Mouse (Mus musculus) 416B (cell line): Measurements from ENCODE around the gene Tubgcp4.
"Not testable (repeated sequence)": the region's sequence is repeated elsewhere in the genome, so short reads cannot be mapped to it uniquely, and the experiment has no call there.

Source experiments
- DNase-seq: peaks from one replicate; pipeline ENCODE4 v3.0.0; 2011; ENCODE audit warnings: low read depth

Gene Tubgcp4

DNA sequence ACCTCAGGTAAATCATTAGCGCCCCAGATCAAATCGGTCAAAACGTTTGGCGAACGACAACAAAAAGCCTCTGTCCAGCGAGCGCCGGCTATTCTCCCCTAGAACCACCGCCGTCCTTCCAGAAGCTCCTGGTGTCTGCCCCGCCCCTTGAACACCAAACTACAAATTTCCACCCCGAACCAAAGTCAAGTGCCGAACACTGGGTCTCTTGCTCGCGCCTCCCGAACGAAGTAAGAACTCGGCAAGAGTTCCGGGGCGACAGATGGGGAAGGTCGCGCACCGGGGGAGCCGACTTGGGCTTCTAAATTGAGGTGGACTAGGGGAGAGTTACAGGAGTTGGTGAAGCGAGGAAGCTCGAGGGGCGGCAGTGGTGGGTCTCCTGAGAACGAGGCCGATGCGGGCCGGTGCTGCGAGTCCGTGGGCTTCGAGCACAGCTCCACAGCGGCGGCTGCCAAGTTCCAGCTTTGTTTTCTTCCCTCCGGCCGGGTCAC is at the start of gene Tubgcp4:
TSS of gene Tubgcp4 (plus strand) at position 174 of the 491 bp plus-strand sequence.
- DNase-seq: peak; percentile 70

DNA sequence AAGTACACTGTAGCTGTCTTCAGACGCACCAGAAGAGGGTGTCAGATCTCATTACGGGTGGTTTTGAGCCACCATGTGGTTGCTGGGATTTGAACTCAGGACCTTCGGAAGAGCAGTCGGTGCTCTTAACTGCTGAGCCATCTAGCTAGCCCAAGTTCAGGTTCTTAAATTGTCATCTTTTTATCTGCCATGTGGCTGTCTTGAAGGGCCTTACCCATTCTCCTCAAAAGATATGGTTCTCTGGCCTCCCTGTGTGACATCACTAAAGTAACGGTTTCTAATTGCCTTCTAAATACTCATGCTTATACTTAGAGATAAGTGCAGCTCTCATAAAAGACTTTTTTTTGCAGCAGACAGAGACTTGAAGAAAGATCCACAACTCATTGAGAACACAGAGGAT is 44.2 kb upstream of the Tubgcp4 start:
- DNase-seq: not testable (repeated sequence)

DNA sequence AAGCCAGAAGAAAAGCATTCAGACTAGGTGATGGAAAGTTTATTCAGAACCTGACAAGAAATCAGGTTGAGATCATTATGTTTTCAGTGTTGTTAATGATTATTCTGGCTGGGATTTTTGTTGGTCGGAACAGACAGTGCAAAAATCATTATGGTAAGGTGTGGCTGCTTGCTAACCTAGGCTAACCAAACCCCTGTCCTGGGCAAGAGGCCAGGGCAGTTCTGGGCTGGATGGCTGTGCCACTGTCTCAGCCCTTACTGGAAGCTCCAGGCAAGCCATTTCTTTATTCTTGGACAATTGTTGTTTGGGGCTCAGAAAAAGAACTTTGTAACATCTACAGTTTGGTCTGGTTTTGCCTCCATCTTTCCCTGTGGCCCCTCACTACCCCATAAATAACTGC is 42.9 kb upstream of the Tubgcp4 start:
- no peak for DNase-seq

DNA sequence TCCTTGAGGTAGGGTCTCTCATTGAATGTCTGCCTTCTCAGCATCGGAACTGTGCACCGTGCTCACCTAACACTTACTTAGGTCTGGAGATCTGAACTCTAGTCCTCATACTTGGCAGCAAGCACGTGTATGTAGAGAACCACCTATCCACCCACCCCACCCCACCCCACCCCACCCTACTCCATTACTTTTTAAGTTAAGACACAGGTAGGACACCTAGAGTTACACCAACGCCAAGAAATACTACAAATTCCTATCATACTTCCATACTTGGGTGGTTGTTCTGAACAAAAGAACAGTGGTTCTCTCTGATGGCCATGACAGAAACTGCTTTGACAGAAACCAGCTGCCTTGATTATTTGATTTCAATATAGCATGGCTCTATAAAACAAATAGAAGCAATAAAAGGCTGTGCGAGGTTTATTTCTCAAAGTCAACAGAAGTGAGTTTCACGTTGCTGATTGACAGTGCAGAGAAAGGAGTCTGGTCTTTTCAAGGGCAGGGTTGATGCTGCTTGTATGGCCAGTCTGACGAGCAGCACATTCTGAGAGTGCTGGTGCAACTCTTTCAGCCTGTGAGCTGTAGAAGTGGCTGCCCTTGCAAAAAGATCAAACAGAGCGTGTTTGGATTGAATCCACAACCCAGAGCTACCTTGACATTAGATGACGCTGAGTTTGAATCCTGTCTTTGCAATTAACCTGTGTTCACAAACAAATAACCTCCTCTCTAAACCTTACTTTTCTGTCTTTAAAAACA is 41.4 kb upstream of the Tubgcp4 start:
- DNase-seq: no peak

DNA sequence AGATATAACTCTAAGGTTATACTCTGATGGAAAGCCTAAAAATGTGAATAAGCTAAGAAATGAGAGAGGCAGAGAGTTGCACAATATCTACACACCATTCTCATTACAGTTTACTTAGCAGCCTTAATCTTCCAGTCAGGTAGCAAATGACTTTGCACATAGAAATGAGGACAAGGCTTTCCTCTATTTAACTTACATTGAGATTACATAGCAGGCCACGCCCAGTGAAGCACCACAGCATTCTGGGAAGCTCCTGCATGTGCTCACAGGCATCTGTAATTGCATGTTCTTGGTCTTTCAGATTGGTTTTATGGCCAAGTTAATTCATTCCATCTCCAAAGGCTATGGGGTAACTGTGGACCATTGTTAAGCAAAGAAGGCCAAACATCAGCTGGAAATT is 37.6 kb upstream of the Tubgcp4 start:
- no peak for DNase-seq

DNA sequence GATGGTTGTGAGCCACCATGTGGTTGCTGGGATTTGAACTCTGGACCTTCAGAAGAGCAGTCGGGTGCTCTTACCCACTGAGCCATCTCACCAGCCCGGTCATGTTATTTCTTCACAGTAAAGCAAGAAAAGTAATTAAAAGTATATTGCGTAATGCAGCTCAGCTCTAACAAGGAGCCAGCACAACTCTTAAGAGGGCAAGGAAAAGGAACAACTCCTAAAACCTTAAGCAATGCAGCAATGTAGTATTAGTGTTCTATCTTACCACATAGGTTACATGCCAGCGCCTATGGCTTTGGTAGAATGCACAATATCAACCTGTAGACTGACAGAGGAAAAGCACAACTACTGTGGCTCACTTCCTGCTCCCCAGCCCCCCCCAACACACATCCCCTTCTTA is 33.1 kb upstream of the Tubgcp4 start:
- DNase-seq: peak; percentile 70

DNA sequence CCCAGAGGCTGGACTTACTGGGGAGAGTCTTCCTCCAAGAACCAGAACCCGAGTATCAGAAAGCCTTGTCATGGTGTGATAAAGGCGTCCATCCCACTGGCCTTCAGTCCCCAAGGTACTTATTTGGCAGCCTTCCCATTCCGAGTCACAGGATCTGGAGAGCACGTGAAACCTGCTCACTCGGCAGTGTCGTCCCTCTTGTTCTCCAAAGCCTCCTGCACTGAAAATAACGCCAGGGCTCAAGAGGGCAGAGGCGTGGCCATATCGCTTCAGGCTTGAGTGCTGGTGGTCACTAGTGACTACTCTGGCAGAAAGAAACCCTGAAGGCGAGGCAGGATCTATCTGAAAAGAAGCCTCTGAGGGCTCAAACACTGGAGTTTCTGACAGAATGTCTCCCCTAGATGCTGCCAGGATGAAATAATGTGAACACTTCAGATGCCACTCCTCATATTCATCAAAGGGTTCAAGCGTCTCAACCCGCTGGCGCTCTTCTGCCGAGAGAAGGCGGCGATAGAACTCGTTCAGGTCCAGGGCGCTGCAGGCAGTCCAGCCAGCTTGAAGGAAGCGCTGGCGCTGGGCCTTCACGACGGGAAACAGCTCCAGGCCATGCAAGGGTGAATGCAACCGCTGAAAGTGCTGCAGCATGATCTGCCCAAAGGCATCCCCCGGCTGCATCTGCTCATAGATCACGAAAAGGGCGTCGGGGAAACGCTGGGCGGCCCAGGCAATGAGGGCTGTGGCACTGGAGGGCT is 31.0 kb upstream of the Tubgcp4 start:
- peak; percentile 61 for DNase-seq

DNA sequence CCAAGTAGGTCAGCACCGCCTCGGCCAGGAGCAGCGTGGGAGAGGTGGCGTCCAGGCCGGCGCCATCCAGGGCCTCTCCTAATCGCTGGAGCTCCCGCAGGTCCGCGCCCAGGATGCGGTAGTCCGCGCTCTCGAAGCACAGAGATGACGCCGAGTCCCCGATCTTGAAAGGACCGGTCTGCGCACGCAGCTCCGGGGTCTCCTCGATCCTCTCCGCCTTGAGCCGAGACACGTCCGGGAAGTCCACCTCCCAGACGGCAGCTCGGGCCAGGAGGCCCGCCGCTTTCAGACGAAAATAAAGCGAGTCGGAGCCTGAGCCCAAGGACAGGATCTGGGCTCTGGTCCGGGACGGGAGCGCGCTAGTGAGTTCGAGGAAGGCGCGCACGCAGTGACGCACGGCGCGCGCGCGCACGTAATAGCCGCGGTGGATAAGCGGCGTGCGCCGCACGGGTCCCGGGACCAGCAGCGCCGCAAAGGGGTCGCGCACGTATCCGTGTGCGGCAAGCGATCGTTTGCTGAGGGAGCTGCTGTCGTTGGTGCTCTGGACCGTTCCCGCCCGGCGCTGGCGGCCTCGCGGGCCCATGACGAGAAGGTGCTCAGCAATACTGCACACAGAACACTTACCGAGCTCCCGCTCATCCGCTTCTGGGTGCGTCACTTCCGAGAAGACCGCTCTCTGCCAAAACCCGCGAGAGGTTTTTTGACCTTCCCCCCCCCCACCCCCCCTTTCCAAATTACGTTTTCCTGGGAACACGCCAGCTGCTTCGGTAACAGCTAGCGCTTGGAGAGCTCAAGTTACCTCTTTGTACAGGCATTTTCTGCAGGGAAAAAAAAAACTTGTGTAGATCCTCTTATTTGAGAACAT is 30.2 kb upstream of the Tubgcp4 start, which contains the start of the genes Adal and Lcmt2:
TSS of gene Adal (plus strand) at position 411 of the 865 bp plus-strand sequence.
TSS of gene Lcmt2 (minus strand) at position 636 of the 865 bp plus-strand sequence.
- peak; percentile 95 for DNase-seq

DNA sequence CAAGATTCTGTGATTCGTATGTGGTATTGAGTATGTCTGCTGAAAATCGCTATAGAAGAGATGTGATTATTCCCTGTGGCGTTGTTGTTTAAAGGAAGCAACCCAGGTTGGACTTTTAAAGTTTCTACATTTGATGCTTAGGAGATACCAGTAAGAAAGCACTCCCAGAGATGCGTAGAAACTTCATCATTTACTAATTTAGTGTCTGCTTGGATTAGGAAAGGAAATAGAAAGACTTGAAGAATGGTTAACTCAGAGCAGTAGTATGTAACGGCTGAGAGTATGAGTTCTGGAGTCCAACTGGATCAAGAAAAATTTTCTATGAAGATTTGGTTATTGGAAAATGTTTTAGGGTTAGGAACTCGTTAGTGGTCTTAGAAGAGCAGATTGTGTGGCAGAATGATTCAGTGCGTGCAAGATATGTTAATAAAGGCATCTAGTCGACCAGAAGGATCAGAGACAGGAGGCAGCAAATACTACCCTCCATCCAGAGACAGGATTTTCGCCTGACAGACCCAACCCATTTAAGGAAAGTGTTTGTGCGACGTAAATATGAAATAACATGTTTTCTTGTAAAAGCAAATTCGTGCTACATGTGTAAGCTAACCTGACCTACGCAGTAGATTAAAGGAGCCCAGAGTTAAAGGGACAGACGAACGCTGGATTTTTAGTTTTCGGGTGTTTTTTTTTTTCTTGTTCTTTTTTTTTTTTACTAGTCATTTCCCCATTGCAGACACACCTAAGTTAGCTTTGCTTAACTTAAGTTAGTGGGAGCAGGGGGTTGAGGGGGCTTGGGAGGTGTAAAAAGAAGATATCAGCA is 29.0 kb upstream of the Tubgcp4 start:
- DNase-seq: peak; percentile 40

DNA sequence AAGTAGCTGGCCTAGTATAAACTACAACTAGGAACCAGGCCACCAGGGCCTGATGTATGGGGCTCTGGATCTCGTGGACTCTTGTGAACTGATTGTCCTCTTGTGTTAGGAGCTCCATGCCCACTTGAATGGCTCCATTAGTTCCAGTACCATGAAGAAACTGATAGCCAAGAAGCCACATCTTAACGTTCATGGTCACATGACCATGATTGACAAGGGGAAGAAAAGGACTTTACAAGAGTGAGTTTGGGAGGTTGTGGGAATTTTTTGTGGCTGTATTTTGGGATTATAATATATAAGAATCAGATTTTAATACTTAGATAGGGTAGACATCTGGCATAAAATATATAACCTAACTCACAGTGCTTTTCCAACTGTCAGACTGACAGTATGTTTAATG is 28.0 kb upstream of the Tubgcp4 start:
- DNase-seq: peak; percentile 10

DNA sequence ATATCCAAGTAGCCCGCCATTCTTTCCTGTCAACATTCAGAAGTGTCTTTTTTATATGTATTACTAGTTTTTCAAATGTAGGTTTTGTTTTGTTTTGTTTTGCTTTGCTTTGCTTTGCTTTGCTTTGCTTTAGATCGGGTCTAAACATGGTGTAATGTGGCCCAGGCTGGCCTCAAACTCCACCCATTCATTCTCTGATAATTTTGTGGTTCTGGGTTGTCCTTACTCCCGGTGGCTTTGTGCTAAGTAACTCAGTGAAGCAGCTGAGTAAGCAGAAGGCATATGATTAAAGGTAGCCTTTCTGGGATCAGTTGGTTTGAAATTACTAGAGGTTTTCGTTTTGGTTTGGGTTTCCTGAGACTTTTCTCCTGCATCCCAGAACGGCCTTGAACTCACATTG is 20.8 kb upstream of the Tubgcp4 start:
- DNase-seq: no peak

DNA sequence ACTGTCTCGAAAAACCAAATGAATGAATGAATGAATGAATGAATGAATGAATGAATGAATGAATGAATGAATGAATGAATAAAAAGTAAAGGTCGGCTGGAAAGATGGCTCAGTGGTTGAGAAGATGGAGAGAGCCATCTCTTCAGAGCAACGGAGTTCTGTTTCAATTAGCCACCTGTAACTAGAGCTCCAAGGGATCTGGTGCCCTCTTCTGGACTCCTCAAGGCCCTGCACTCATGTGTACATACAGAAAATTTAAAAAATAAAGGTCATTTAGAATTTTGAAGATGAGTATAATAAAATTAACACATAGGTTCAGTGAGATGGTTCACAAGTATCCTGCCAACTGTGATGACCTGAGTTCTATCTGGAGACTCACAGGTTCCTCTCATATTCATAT is 17.4 kb upstream of the Tubgcp4 start:
- peak; percentile 63 for DNase-seq

DNA sequence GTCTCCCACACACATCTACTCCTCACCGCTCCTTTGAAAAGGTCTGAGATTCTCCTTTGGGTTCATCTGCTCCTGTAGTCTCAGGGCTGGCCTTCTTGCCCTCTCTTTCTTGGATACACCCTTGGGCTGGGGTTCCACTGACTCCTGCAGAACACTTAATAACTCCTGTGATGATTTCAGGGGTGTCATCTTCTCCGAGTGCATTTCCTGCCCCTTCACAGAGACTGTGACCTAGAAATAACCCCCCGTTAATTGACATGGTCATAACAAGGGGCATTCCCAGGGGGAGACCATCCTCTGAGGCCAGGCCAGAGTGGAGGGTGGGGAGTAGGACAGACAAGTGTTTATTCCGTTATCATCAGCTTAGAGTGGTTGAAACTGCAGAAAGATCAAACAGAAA is 1.3 kb upstream of the Tubgcp4 start:
- no peak for DNase-seq

DNA sequence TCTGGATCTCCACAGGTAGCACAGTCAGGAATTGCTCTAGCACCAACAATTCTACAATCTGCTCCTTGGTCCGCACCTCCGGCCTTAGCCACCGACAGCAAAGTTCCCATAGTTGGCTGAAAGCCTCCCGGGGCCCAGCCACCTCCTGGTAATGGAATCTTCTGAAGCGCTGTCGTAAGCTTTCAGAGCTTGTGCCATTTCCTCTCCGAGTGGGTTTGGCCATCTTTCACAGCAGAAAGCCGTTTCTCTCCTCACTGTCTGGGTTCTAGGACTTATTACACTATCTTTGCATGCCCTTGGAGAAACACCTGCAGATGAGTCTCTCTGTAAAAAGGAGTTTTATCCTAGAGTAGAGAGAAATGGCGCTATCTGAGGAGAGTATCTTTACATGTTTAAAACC is 552 bp upstream of the Tubgcp4 start:
- peak; percentile 60 for DNase-seq

DNA sequence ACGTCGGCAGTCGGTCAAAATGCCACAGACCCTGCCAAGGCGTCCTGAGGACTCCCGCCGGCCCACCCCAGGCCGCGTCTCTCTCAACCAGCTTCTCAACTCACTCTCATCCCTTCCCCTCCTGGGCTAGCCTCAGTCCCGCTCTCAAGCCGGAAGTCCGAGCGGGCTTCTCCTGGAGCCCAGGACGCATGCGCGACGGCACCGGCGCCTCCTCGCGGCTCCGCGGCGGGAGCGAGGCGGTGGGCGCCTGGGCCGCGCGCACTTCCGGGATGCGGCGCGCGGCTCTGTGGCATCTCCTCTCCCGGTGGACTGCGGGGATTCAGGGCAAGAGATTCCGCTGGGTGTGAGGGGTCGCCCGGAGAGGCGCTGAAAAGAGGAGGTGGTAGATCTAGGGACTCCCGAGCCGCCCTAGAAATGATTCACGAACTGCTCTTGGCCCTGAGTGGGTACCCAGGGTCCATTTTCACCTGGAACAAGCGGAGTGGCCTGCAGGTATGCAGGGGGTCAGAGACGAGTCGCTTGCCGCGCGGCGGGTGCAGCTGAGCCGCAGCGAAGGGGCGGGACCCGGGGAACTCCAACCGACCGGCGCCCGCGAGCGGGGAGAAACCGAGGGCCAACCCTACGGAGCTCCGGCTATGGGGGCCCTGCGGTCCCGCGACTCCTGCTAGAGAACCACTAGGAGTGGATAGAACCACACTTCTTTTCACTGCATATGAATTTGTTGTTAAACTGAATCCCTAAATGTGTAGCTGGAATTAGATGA is 707 bp downstream of the Tubgcp4 start, which contains the start of gene Zscan29:
TSS of gene Zscan29 (minus strand) at position 146 of the 763 bp plus-strand sequence.
- peak; percentile 88 for DNase-seq

DNA sequence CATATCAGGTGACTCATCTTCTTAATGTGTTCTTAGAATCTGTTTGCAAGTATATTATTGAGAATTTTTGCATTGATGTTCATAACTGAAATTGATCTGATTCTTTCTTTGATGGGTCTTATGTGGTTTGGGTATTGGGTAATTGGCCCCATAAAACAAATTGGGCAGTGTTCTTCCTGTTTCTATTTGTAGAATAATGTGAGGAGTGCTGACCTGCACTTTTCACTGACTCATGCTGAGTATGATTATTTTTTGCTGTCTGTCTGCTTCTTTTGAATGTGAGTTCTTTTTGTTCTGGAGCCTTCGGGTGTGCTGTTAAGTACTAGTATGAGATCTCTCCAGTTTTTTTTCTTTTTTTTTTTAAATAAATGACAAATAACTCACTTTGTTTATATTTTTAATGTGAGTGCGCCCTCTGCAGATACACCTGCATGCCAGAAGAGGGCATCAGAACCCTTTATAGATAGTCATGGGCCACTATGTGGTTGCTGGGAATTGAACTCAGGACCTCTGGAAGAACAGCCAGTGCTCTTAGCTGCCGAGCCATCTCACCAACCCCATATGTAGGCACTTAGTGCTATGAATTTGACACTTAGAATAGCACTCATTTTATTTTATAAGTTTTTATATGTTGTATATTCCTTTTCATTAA is 8.5 kb downstream of the Tubgcp4 start:
- DNase-seq: peak; percentile 55

DNA sequence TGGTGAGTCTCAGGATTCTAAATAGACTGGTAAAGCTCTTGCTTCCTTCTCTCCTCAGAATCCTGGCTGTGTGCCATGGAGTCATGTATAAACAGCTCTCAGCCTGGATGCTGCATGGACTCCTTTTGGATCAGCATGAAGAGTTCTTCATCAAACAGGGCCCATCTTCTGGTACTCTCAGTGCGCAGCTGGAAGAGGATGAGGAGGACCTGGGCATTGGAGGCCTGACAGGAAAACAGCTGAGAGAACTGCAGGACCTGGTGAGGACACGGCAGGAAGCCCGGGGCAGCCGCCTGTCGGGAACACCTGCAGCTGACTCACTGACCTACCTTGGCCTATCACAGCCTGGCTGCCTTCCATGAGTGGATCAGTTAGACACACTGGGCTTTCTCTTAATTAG is 13.0 kb downstream of the Tubgcp4 start:
- DNase-seq: no peak

DNA sequence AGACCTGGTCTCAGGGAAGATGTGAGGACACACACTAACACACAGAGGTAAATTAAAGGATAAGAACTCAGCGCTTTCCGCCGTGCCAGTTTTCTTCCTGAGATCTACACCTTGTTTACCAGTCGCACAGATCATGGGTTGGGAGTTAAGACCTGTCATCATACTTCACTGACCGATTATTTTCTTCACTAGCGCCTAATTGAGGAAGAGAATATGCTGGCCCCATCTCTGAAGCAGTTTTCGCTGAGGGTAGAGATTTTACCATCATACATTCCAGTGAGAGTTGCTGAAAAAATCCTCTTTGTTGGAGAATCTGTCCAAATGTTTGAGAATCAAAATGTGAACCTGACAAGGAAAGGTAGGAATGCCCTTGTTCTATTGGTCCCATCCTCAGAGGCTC is 13.7 kb downstream of the Tubgcp4 start:
- no peak for DNase-seq

DNA sequence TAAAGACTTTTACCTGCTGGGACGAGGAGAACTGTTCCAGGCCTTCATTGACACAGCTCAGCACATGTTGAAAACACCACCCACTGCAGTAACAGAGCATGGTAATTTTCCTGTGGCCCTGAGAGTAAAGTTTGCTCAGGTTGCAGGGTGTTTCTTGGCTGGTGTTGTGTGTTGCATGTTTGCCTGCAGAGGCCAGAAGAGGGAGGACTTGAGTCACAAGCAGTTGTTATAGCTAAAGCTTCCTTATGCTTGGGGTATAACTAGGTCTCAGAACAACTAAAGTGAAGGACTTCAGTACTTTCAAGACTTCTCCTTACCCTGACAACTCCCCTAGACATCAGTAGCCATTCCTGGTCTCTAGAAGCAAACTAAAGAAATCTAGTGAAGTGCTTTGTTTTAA is 18.1 kb downstream of the Tubgcp4 start:
- DNase-seq: peak; percentile 33

DNA sequence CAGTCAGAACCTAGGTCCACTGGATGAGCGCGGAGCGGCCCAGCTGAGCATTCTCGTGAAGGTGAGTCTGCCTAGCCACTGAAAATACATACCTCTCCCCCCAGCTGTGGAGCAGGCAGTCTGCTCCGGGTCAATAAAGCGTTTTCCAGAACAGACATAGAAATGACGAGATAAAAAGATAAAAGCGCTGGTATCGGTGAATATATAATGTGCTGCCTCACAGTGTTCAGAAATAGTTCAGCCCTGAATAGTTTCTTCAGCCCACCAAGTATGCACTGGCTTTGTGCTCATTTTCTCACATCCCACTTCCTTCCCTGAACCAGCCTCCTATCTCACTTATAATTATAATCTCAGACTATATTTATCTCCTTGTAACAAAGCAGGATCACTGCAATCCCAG is 25.0 kb downstream of the Tubgcp4 start:
- DNase-seq: no peak
